Mouse (Mus musculus) kidney, adult 2 months (tissue): Measurements from ENCODE around the gene Myg1.

Experiments
- CTCF ChIP-seq: fragments of 200-500 bp; conservative IDR thresholded peaks from 2 replicates; pipeline ENCODE4 v1.5.1; 2011; ENCODE audit warnings: low read depth, mild to moderate bottlenecking, control low read depth, low read length, moderate library complexity, mixed read lengths; ENCODE audit not compliant: insufficient read depth, insufficient read length
- POLR2A ChIP-seq: fragments of 200-500 bp; IDR thresholded peaks from one replicate; pipeline ENCODE4 v1.6.1; 2011; ENCODE audit warnings: low read depth, low read length, control low read depth

- TF ChIP-seq CTCF (peak; percentile 99), POLR2A (no peak)
These were observed 50.1 kb downstream of the Myg1 start for GRCm38 (mm10) chr15:102381575-102381974.
